Mouse (Mus musculus): ENCODE measurements at regions not wholly inside any gene's neighbourhood (a gene's known extent, or its start where the extent isn't known, plus 50 kb on each side); places are given as distances from the start of the nearest gene placed in this dataset.

- TF ChIP-seq CTCF (IDR thresholded peaks at IDR 0.05; ENCODE audit: borderline replicate concordance, extremely low read depth, insufficient read depth, insufficient read length) (no peak), POLR2A (IDR thresholded peaks at IDR 0.05; ENCODE audit: borderline replicate concordance, extremely low read depth, insufficient read depth, insufficient read length, poor library complexity, severe bottlenecking) (no peak)
Observed at GRCm38 (mm10) chr14:61784609-61785008, 177.4 kb downstream of the Kcnrg start.

All from brain, embryonic 14.5 days (tissue).